Mouse (Mus musculus): Measurements from ENCODE around the gene Ptprk. TPM values are rescaled to one million over a fixed set of nuclear protein-coding genes. Genes with fewer than 3 reads are reported as not detected.

The Ptprk gene
- polyA plus RNA-seq, 2 experiments: 21.4 to 25.2 TPM

- 52% methylated on average over 4 of the region's 4 CpGs for WGBS
- TF ChIP-seq POLR2A (IDR thresholded peaks at IDR 0.05; ENCODE audit: borderline replicate concordance, extremely low read depth, insufficient read depth, insufficient read length): no peak
- no peak overlapping the region for H3K27ac ChIP-seq (replicated peaks; ENCODE audit: low read depth, low read length)
- no peak for DNase-seq (ENCODE audit: low spot score)
- no peaks in the 10 kb centered on the region for H3K36me3 ChIP-seq (ENCODE audit: control insufficient read depth, insufficient read depth, low read length)
- no peak overlapping the region for H3K9ac ChIP-seq (ENCODE audit: low read depth, low read length, severe bottlenecking)
- no peak overlapping the region for H3K4me3 ChIP-seq (replicated peaks; ENCODE audit: low read length)
- no peaks in the 10 kb centered on the region for H3K4me1 ChIP-seq (ENCODE audit: control insufficient read depth, insufficient read depth, low read length)
- H3K27me3 ChIP-seq (ENCODE audit: control insufficient read depth, insufficient read depth, low read length): no peaks in the 10 kb centered on the region
- no peak for ATAC-seq (ENCODE audit: low FRiP score, low read depth)
- H3K4me2 ChIP-seq (replicated peaks; ENCODE audit: low read depth, low read length, severe bottlenecking): no peak overlapping the region
- no peaks in the 10 kb centered on the region for H3K9me3 ChIP-seq (ENCODE audit: control insufficient read depth, low read length)
Measured at GRCm38 (mm10) chr10:28251385-28251784, 176.8 kb downstream of the Ptprk start.

- Histone ChIP-seq H3K36me3 (ENCODE audit: control insufficient read depth, insufficient read depth, low read length) (no peaks in the 10 kb centered on the region), H3K27ac (replicated peaks; ENCODE audit: low read depth, low read length) (no peak overlapping the region), H3K4me3 (replicated peaks; ENCODE audit: low read length) (no peak overlapping the region), H3K4me2 (replicated peaks; ENCODE audit: low read depth, low read length, severe bottlenecking) (no peak overlapping the region), H3K9me3 (ENCODE audit: control insufficient read depth, low read length) (no peaks in the 10 kb centered on the region), H3K4me1 (ENCODE audit: control insufficient read depth, insufficient read depth, low read length) (no peaks in the 10 kb centered on the region), H3K9ac (ENCODE audit: low read depth, low read length, severe bottlenecking) (no peak overlapping the region), H3K27me3 (ENCODE audit: control insufficient read depth, insufficient read depth, low read length) (no peaks in the 10 kb centered on the region)
- ATAC-seq (ENCODE audit: low FRiP score, low read depth) (no peak), DNase-seq (ENCODE audit: low spot score) (no peak)
- 73% methylated on average over 2 of the region's 2 CpGs for WGBS
- no peak for TF ChIP-seq POLR2A (IDR thresholded peaks at IDR 0.05; ENCODE audit: borderline replicate concordance, extremely low read depth, insufficient read depth, insufficient read length)
Measured at GRCm38 (mm10) chr10:28260651-28261050, 186.0 kb downstream of the Ptprk start.

- DNase-seq (ENCODE audit: low spot score): no peak
- ATAC-seq (ENCODE audit: low FRiP score, low read depth): no peak
- Histone ChIP-seq H3K27ac (replicated peaks; ENCODE audit: low read depth, low read length) (no peak overlapping the region), H3K4me2 (replicated peaks; ENCODE audit: low read depth, low read length, severe bottlenecking) (no peak overlapping the region), H3K4me3 (replicated peaks; ENCODE audit: low read length) (no peak overlapping the region), H3K9me3 (ENCODE audit: control insufficient read depth, low read length) (no peaks in the 10 kb centered on the region), H3K9ac (ENCODE audit: low read depth, low read length, severe bottlenecking) (no peak overlapping the region), H3K36me3 (ENCODE audit: control insufficient read depth, insufficient read depth, low read length) (peaks cover 8% of the 10 kb centered on the region; the same call in 1 of the 2 replicates), H3K4me1 (ENCODE audit: control insufficient read depth, insufficient read depth, low read length) (no peaks in the 10 kb centered on the region), H3K27me3 (ENCODE audit: control insufficient read depth, insufficient read depth, low read length) (no peaks in the 10 kb centered on the region)
- TF ChIP-seq POLR2A (IDR thresholded peaks at IDR 0.05; ENCODE audit: borderline replicate concordance, extremely low read depth, insufficient read depth, insufficient read length): no peak
- WGBS: 86% methylated on average over 3 of the region's 3 CpGs
Measured at GRCm38 (mm10) chr10:28262159-28262558, 187.5 kb downstream of the Ptprk start.

- WGBS: 90% methylated on average over 2 of the region's 2 CpGs
- H3K4me3 ChIP-seq (replicated peaks; ENCODE audit: low read length): no peak overlapping the region
- H3K9ac ChIP-seq (ENCODE audit: low read depth, low read length, severe bottlenecking): no peak overlapping the region
- H3K27ac ChIP-seq (replicated peaks; ENCODE audit: low read depth, low read length): no peak overlapping the region
- H3K4me2 ChIP-seq (replicated peaks; ENCODE audit: low read depth, low read length, severe bottlenecking): no peak overlapping the region
- H3K4me1 ChIP-seq (ENCODE audit: control insufficient read depth, insufficient read depth, low read length): no peaks in the 10 kb centered on the region
- H3K9me3 ChIP-seq (ENCODE audit: control insufficient read depth, low read length): no peaks in the 10 kb centered on the region; the same call in 1 of the 2 replicates
- peaks cover 8% of the 10 kb centered on the region; the same call in 1 of the 2 replicates for H3K36me3 ChIP-seq (ENCODE audit: control insufficient read depth, insufficient read depth, low read length)
- ATAC-seq (ENCODE audit: low FRiP score, low read depth) (no peak), DNase-seq (ENCODE audit: low spot score) (no peak)
- H3K27me3 ChIP-seq (ENCODE audit: control insufficient read depth, insufficient read depth, low read length): no peaks in the 10 kb centered on the region
- TF ChIP-seq POLR2A (IDR thresholded peaks at IDR 0.05; ENCODE audit: borderline replicate concordance, extremely low read depth, insufficient read depth, insufficient read length): no peak
Measured at GRCm38 (mm10) chr10:28263546-28263945, 188.9 kb downstream of the Ptprk start.

- Histone ChIP-seq H3K4me2 (replicated peaks; ENCODE audit: low read depth, low read length, severe bottlenecking) (no peak overlapping the region), H3K27ac (replicated peaks; ENCODE audit: low read depth, low read length) (no peak overlapping the region), H3K27me3 (ENCODE audit: control insufficient read depth, insufficient read depth, low read length) (no peaks in the 10 kb centered on the region), H3K4me3 (replicated peaks; ENCODE audit: low read length) (no peak overlapping the region), H3K4me1 (ENCODE audit: control insufficient read depth, insufficient read depth, low read length) (no peaks in the 10 kb centered on the region), H3K9ac (ENCODE audit: low read depth, low read length, severe bottlenecking) (no peak overlapping the region), H3K9me3 (ENCODE audit: control insufficient read depth, low read length) (no peaks in the 10 kb centered on the region; the same call in 1 of the 2 replicates), H3K36me3 (ENCODE audit: control insufficient read depth, insufficient read depth, low read length) (peaks cover 8% of the 10 kb centered on the region; the same call in 1 of the 2 replicates)
- no peak for TF ChIP-seq POLR2A (IDR thresholded peaks at IDR 0.05; ENCODE audit: borderline replicate concordance, extremely low read depth, insufficient read depth, insufficient read length)
- 66% methylated on average over 4 of the region's 4 CpGs for WGBS
- ATAC-seq (ENCODE audit: low FRiP score, low read depth): no peak
- DNase-seq (ENCODE audit: low spot score): no peak
Measured at GRCm38 (mm10) chr10:28270273-28270672, 195.7 kb downstream of the Ptprk start.
